Comparison of ENCODE assay signal across 11 mouse cellular contexts in the genomic region with DNA sequence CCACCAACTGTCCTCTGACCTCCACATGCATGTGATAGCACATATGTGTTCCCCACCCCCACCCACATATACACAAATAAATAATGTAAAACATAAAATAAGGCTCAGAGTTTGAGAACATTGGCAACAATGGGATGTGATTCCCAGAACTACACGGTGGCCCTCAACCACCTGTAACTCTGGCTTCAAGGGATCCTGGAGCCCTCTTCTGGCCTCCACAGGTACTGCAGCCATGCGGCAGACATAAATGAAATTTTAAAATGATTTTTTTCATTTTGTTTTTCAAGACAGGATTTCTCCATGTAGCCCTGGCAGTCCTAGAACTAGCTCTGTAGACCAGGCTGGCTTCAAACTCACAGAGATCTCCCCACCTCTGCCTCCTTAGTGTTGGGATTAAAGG.
DNase-seq lines count a peak whose midpoint lies in the region; ATAC-seq and TF ChIP-seq lines count a peak whose summit lies in the region.
"Had no signal": no experiment of that assay in that cellular context is flagged by ENCODE, and none has a peak within 500 bp of the region (broad histone marks: within the 10 kb centered on the region; RNA-seq: fewer than 3 reads in every experiment).

No protein-coding gene starts in this region.

- TF ChIP-seq RAD21 in CH12.LX (IDR thresholded peaks at IDR 0.05; ENCODE audit: low read depth, low read length), result peak; percentile 64

- TF ChIP-seq EP300 in lung, postnatal 0 days (IDR thresholded peaks at IDR 0.05), result no peak
- TF ChIP-seq EP300 in CH12.LX (IDR thresholded peaks at IDR 0.05; ENCODE audit: low read length), result no peak

- H3K4me1 ChIP-seq in forebrain, postnatal 0 days (ENCODE audit: insufficient read depth), result peaks cover 3% of the 10 kb centered on the region; the same call in 1 of the 2 replicates
- peaks cover 7% of the 10 kb centered on the region for H3K4me1 ChIP-seq in forebrain, embryonic 13.5 days
- H3K4me1 ChIP-seq in lung, postnatal 0 days (ENCODE audit: insufficient read depth, low read depth, low read length), result no peaks in the 10 kb centered on the region
- peaks cover 5 to 42% of the 10 kb centered on the region in 2 experiments for H3K4me1 ChIP-seq in CH12.LX (ENCODE audit: control insufficient read depth in 1 of 2, insufficient read depth in 2 of 2)
- no peaks in the 10 kb centered on the region for H3K4me1 ChIP-seq in embryonic facial prominence, embryonic 10.5 days

- no peak for DNase-seq in forebrain, postnatal 0 days
- no peak for DNase-seq in lung, postnatal 0 days (ENCODE audit: low spot score)
- no peak for DNase-seq in lung, adult 18-20 months
- DNase-seq in CH12.LX (ENCODE audit: extremely low read depth), result no peak
- DNase-seq in embryonic facial prominence, embryonic 10.5 days (ENCODE audit: low spot score), result peak; percentile 17
- DNase-seq in layer of hippocampus, adult 9-11 months, result no peak
- no peak for DNase-seq in heart, postnatal 10 days
- DNase-seq: gastrocnemius, postnatal 10 days; heart, postnatal 4 days had no signal

- TF ChIP-seq POLR2A in CH12.LX (IDR thresholded peaks at IDR 0.05; ENCODE audit: low read depth, low read length), result no peak

- ATAC-seq in forebrain, postnatal 0 days, result no peak
- no peak for ATAC-seq in forebrain, embryonic 13.5 days
- no peak for ATAC-seq in lung, postnatal 0 days
- ATAC-seq: Patski had no signal

- H3K36me3 ChIP-seq in forebrain, postnatal 0 days (ENCODE audit: insufficient read depth), result peaks cover 12% of the 10 kb centered on the region
- peaks cover 13% of the 10 kb centered on the region for H3K36me3 ChIP-seq in forebrain, embryonic 13.5 days (ENCODE audit: poor library complexity, severe bottlenecking)
- H3K36me3 ChIP-seq in lung, postnatal 0 days (ENCODE audit: insufficient read depth, low read length), result no peaks in the 10 kb centered on the region
- peaks cover 4 to 22% of the 10 kb centered on the region in 2 experiments for H3K36me3 ChIP-seq in CH12.LX (replicated peaks in 1 of 2; ENCODE audit: control insufficient read depth in 1 of 2, insufficient read depth in 1 of 2, low read length in 1 of 2)
- H3K36me3 ChIP-seq in embryonic facial prominence, embryonic 10.5 days (replicated peaks), result peaks cover 21% of the 10 kb centered on the region

- no peaks in the 10 kb centered on the region for H3K27me3 ChIP-seq in forebrain, postnatal 0 days (ENCODE audit: insufficient read depth, low read length)
- H3K27me3 ChIP-seq in forebrain, embryonic 13.5 days, result no peaks in the 10 kb centered on the region
- H3K27me3 ChIP-seq in lung, postnatal 0 days (replicated peaks; ENCODE audit: insufficient read depth, low read length), result no peaks in the 10 kb centered on the region
- H3K27me3 ChIP-seq in CH12.LX (replicated peaks), result no peaks in the 10 kb centered on the region
- H3K27me3 ChIP-seq in embryonic facial prominence, embryonic 10.5 days (replicated peaks; ENCODE audit: low read depth, poor library complexity, severe bottlenecking), result no peaks in the 10 kb centered on the region
- H3K27me3 ChIP-seq: Patski had no signal

- in situ Hi-C loops in CH12.LX (cut with MboI; ENCODE audit: low pct_ligation_motif_present, low pct_unique_long_range_greater_than_20kb, low sequenced_read_pairs), result no loop called here

- no peaks in the 10 kb centered on the region for H3K9me3 ChIP-seq in forebrain, postnatal 0 days (ENCODE audit: low read length)
- H3K9me3 ChIP-seq in forebrain, embryonic 13.5 days (replicated peaks), result no peaks in the 10 kb centered on the region
- H3K9me3 ChIP-seq in lung, postnatal 0 days (ENCODE audit: low read length), result no peaks in the 10 kb centered on the region
- H3K9me3 ChIP-seq in CH12.LX (replicated peaks; ENCODE audit: low read length), result no peaks in the 10 kb centered on the region
- H3K9me3 ChIP-seq in embryonic facial prominence, embryonic 10.5 days, result no peaks in the 10 kb centered on the region

- intact Hi-C loops in heart, postnatal 10 days (cut with DNase I), result no loop called here

- no peaks in the 10 kb centered on the region for H3K79me2 ChIP-seq in CH12.LX (replicated peaks; ENCODE audit: control insufficient read depth, extremely low read depth, insufficient read depth, poor library complexity, severe bottlenecking)

- H3K27ac ChIP-seq in forebrain, postnatal 0 days (ENCODE audit: low read depth, low read length), result peak overlapping the region; percentile 66; the same call in 1 of the 2 replicates
- H3K27ac ChIP-seq in forebrain, embryonic 13.5 days, result no peak overlapping the region
- H3K27ac ChIP-seq in lung, postnatal 0 days (ENCODE audit: low read length), result no peak overlapping the region
- no peak overlapping the region for H3K27ac ChIP-seq in CH12.LX (ENCODE audit: insufficient read depth, low read depth)
- H3K27ac ChIP-seq in embryonic facial prominence, embryonic 10.5 days (replicated peaks), result no peak overlapping the region

- 63% methylated on average over 2 of the region's 2 CpGs for WGBS in forebrain, postnatal 0 days
- 77% methylated on average over 2 of the region's 2 CpGs for WGBS in forebrain, embryonic 13.5 days
- 75% methylated on average over 2 of the region's 2 CpGs for WGBS in lung, postnatal 0 days
- 78% methylated on average over 2 of the region's 2 CpGs for WGBS in embryonic facial prominence, embryonic 10.5 days

- H3K4me3 ChIP-seq in forebrain, postnatal 0 days (ENCODE audit: low read depth, low read length), result no peak overlapping the region
- no peak overlapping the region for H3K4me3 ChIP-seq in forebrain, embryonic 13.5 days
- H3K4me3 ChIP-seq in lung, postnatal 0 days (ENCODE audit: low read depth, low read length), result no peak overlapping the region
- no peak overlapping the region for H3K4me3 ChIP-seq in CH12.LX (replicated peaks in 1 of 3; ENCODE audit: low read depth in 2 of 3, low read length in 2 of 3, poor library complexity in 1 of 3)
- H3K4me3 ChIP-seq in embryonic facial prominence, embryonic 10.5 days, result no peak overlapping the region

- dilution Hi-C loops in CH12.LX (cut with MboI; ENCODE audit: extremely low pct_ligation_motif_present, extremely low pct_unique_long_range_greater_than_20kb, low sequenced_read_pairs), result no loop called here

- peak; percentile 69 for TF ChIP-seq CTCF in forebrain, postnatal 0 days (IDR thresholded peaks at IDR 0.05; ENCODE audit: low read depth)
- TF ChIP-seq CTCF in lung, postnatal 0 days (IDR thresholded peaks at IDR 0.05), result peak; percentile 51
- TF ChIP-seq CTCF in CH12.LX (conservative IDR thresholded peaks at IDR 0.05 in 1 of 2, IDR thresholded peaks at IDR 0.05 in 1 of 2; ENCODE audit: low read depth in 2 of 2, low read length in 2 of 2), result peak; percentile 73 to 75

- no peak overlapping the region for H3K9ac ChIP-seq in forebrain, postnatal 0 days
- no peak overlapping the region for H3K9ac ChIP-seq in forebrain, embryonic 13.5 days
- no peak overlapping the region for H3K9ac ChIP-seq in lung, postnatal 0 days (replicated peaks; ENCODE audit: low read depth)
- no peak overlapping the region for H3K9ac ChIP-seq in CH12.LX (ENCODE audit: insufficient read depth, low read depth)

- H3K4me2 ChIP-seq in forebrain, postnatal 0 days (ENCODE audit: low read depth), result no peak overlapping the region
- H3K4me2 ChIP-seq in forebrain, embryonic 13.5 days, result no peak overlapping the region
- no peak overlapping the region for H3K4me2 ChIP-seq in lung, postnatal 0 days (replicated peaks; ENCODE audit: low read depth, low read length)
- H3K4me2 ChIP-seq in CH12.LX (ENCODE audit: insufficient read depth, low read depth, poor library complexity, severe bottlenecking), result no peak overlapping the region

TF ChIP-seq in CH12.LX, 34 proteins besides CTCF, POLR2A, EP300 and RAD21:
- TF ChIP-seq KAT2A (IDR thresholded peaks at IDR 0.05; ENCODE audit: insufficient replicate concordance, low read length) (no peak), SIN3A (IDR thresholded peaks at IDR 0.05; ENCODE audit: low read length) (no peak), UBTF (IDR thresholded peaks at IDR 0.05; ENCODE audit: low read depth, low read length) (no peak), SMC3 (IDR thresholded peaks at IDR 0.05; ENCODE audit: low read depth, low read length) (peak; percentile 81), MEF2A (IDR thresholded peaks at IDR 0.05; ENCODE audit: borderline replicate concordance, low read depth, low read length) (no peak), RCOR1 (conservative IDR thresholded peaks at IDR 0.05; ENCODE audit: low read depth, low read length) (no peak), ZC3H11A (IDR thresholded peaks at IDR 0.05; ENCODE audit: low read depth, low read length) (peak; percentile 25; the same call in 1 of the 2 replicates), TCF12 (IDR thresholded peaks at IDR 0.05; ENCODE audit: low read depth, low read length) (no peak)
